8 mouse cellular contexts compared by ENCODE assay signal in the genomic region with DNA sequence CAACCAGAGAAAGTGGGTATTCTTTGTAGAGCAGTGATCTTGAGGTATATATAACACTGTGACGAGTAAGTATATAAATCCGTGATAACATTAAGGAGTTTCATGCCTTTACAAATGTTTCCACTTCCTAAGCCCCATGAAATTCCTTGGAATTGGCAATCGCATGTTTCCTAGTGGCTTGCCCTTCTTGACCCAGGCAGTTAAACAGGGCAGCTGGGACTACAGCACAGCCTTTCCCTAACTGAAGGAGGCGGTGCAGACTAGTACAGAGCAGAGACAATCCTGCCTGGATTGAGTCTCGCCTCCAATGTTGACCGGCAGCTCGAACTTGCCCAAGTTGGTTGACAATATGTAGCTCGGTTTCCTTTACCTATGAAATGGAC. TPM values are rescaled to one million over a fixed set of nuclear protein-coding genes. Genes with fewer than 3 reads are reported as not detected.
DNase-seq lines count a peak whose midpoint lies in the region; ATAC-seq and TF ChIP-seq lines count a peak whose summit lies in the region.

No protein-coding gene starts in this region.

- peak overlapping the region; percentile 70 for H3K9ac ChIP-seq in lung, embryonic 15.5 days

- 1% methylated on average over 8 of the region's 8 CpGs for WGBS in lung, embryonic 15.5 days

- TF ChIP-seq CTCF in C2C12 (IDR thresholded peaks at IDR 0.05; ENCODE audit: control insufficient read depth, insufficient read depth, insufficient read length) (no peak), G1E (IDR thresholded peaks at IDR 0.05; ENCODE audit: low read depth, low read length) (no peak)

- H3ac ChIP-seq in C2C12 (ENCODE audit: control insufficient read depth, insufficient read length, low read depth): peak overlapping the region; percentile 82

- ATAC-seq in G1E (ENCODE audit: extremely low read depth, insufficient number of reproducible peaks, low FRiP score, poor library complexity, severe bottlenecking): no peak
- peak; percentile 64; the same call in 1 of the 2 replicates for ATAC-seq in lung, embryonic 15.5 days (ENCODE audit: borderline replicate concordance, extremely low read depth, low FRiP score, low TSS enrichment)

- DNase-seq in G1E (ENCODE audit: low spot score): peak; percentile 47
- DNase-seq in cerebellum, postnatal 10 days: peak; percentile 55 to 57
- DNase-seq in gastrocnemius, postnatal 14 days: peak; percentile 25
- DNase-seq in kidney, adult 18-20 months: peak; percentile 53
- DNase-seq in retina, postnatal 1 day: peak; percentile 66
- DNase-seq in natural killer cell, adult 2 months (ENCODE audit: low spot score in 2 of 2): no peak

- peak overlapping the region; percentile 95 for H3K27ac ChIP-seq in lung, embryonic 15.5 days

- H3K4me3 ChIP-seq in C2C12 (ENCODE audit: insufficient read depth, poor library complexity, severe bottlenecking) (peak overlapping the region; percentile 93), G1E (ENCODE audit: low read depth, low read length) (peak overlapping the region; percentile 83)
- H3K4me3 ChIP-seq in lung, embryonic 15.5 days: peak overlapping the region; percentile 81

- H3K36me3 ChIP-seq in C2C12 (ENCODE audit: control insufficient read depth, insufficient read depth): peaks cover 22% of the 10 kb centered on the region
- peaks cover 19% of the 10 kb centered on the region for H3K36me3 ChIP-seq in G1E (replicated peaks)
- H3K36me3 ChIP-seq in lung, embryonic 15.5 days: peaks cover 12% of the 10 kb centered on the region

- H3K4me2 ChIP-seq in lung, embryonic 15.5 days: peak overlapping the region; percentile 64

- H3K9me3 ChIP-seq in G1E (replicated peaks): no peaks in the 10 kb centered on the region
- no peaks in the 10 kb centered on the region for H3K9me3 ChIP-seq in lung, embryonic 15.5 days

- intact Hi-C loops in gastrocnemius, postnatal 14 days (cut with DNase I; ENCODE audit: low total_unique reads): no loop called here

- peaks cover 56% of the 10 kb centered on the region for H3K79me2 ChIP-seq in C2C12 (ENCODE audit: control insufficient read depth, insufficient read depth)

- H3K4me1 ChIP-seq in G1E (ENCODE audit: insufficient read depth, low read depth, low read length): peaks cover 50% of the 10 kb centered on the region
- H3K4me1 ChIP-seq in lung, embryonic 15.5 days: peaks cover 45% of the 10 kb centered on the region

- H3K79me3 ChIP-seq in C2C12 (ENCODE audit: low read depth): peaks cover 52% of the 10 kb centered on the region

- H3K27me3 ChIP-seq in C2C12 (ENCODE audit: control insufficient read depth, insufficient read depth, insufficient read length): no peaks in the 10 kb centered on the region
- H3K27me3 ChIP-seq in G1E (ENCODE audit: insufficient read depth, low read length): peaks cover 6% of the 10 kb centered on the region
- H3K27me3 ChIP-seq in lung, embryonic 15.5 days: no peaks in the 10 kb centered on the region

TF ChIP-seq in C2C12, 6 proteins besides CTCF, POLR2A, EP300 and RAD21:
- TF ChIP-seq CEBPB (IDR thresholded peaks at IDR 0.05; ENCODE audit: low read depth) (no peak), MAX (IDR thresholded peaks at IDR 0.05) (no peak), USF1 (IDR thresholded peaks at IDR 0.05; ENCODE audit: low read depth) (no peak), MYOD1 (IDR thresholded peaks at IDR 0.05; ENCODE audit: control insufficient read depth, insufficient read length, low read depth) (no peak), FOSL1 (IDR thresholded peaks at IDR 0.05; ENCODE audit: insufficient read depth, low read length, poor library complexity, severe bottlenecking) (no peak), MYOG (IDR thresholded peaks at IDR 0.05; ENCODE audit: control insufficient read depth, extremely low read depth, insufficient read length) (no peak)
TF ChIP-seq in C2C12: peak in this region for 0.

RNA-seq across cellular contexts. Expression of a gene that starts 6.9 kb away (rescaled TPM):
- polyA plus RNA-seq in C2C12 (2012; fragmentation: generic; extraction: Trizol) (1.3 TPM), G1E (2012) (0.26 and 0.28 TPM in 2 replicates)
- total RNA-seq in G1E (2014; fragmentation: Nextera tagmentation) (7.6 and 8.0 TPM in 2 replicates), G1E (2017) (3.3 and 4.5 TPM in 2 replicates)
- under 1 TPM; 0.41 to 0.86 TPM for total RNA-seq in gastrocnemius, postnatal 14 days (2021)
- 0.24 and 0.56 TPM in 2 replicates for polyA plus RNA-seq in lung, embryonic 15.5 days (2015; fragmentation: Nextera tagmentation; extraction: Ambion mirVana)

RNA-seq across cellular contexts. Expression of a gene that starts 25.8 kb away (rescaled TPM):
- polyA plus RNA-seq in C2C12 (2012; fragmentation: generic; extraction: Trizol) (172 TPM), G1E (2012) (83.9 and 114 TPM in 2 replicates)
- total RNA-seq in G1E (2014; fragmentation: Nextera tagmentation) (60.8 and 73.1 TPM in 2 replicates), G1E (2017) (83.1 and 88.7 TPM in 2 replicates)
- total RNA-seq in gastrocnemius, postnatal 14 days (2021): 10 to 100 TPM; 27.5 to 30.4 TPM
- polyA plus RNA-seq in lung, embryonic 15.5 days (2015; fragmentation: Nextera tagmentation; extraction: Ambion mirVana): 118 and 123 TPM in 2 replicates

Comparison
In these comparisons a context has a peak if more than half of its experiments do, and no peak if none do; other contexts are left out.
1. DNase-seq: peak in G1E (single experiment), cerebellum, postnatal 10 days (2 of 2), gastrocnemius, postnatal 14 days (single experiment), kidney, adult 18-20 months (single experiment) and retina, postnatal 1 day (single experiment); none in natural killer cell, adult 2 months (0 of 2).
2. Peak in every context shown above with its lines, with median percentiles within 50 percentile points of each other: H3K4me3 ChIP-seq.